Mouse (Mus musculus) forebrain, embryonic 12.5 days (tissue): Measurements from ENCODE around the gene Tcl1b1. TPM values are rescaled to one million over a fixed set of nuclear protein-coding genes. Genes with fewer than 3 reads are reported as not detected.
"Not testable (repeated sequence)": the region's sequence is repeated elsewhere in the genome, so short reads cannot be mapped to it uniquely, and the experiment has no call there.

Experiments
- ATAC-seq: fragments of 200-750 bp; cut with Nextera tagmentation; 2 replicates; pipeline ENCODE4 v1.8.0; 2017; ENCODE audit warnings: moderate TSS enrichment; ENCODE audit not compliant: low FRiP score
- H3K27ac ChIP-seq: fragments of 300-500 bp; sonication (generic); 2 replicates; pipeline ENCODE4 v1.5.1; 2016; ENCODE audit warnings: mild to moderate bottlenecking
- H3K27me3 ChIP-seq: fragments of 300-500 bp; sonication (generic); 2 replicates; pipeline ENCODE4 v1.6.1; 2016; ENCODE audit warnings: mild to moderate bottlenecking
- H3K36me3 ChIP-seq: fragments of 300-500 bp; sonication (generic); replicated peaks from 2 replicates; pipeline ENCODE4 v1.6.1; 2016; ENCODE audit warnings: mild to moderate bottlenecking
- H3K4me1 ChIP-seq: fragments of 300-500 bp; sonication (generic); 2 replicates; pipeline ENCODE4 v1.6.1; 2016
- H3K4me2 ChIP-seq: fragments of 300-500 bp; sonication (generic); 2 replicates; pipeline ENCODE4 v1.6.1; 2016; ENCODE audit warnings: mild to moderate bottlenecking, moderate library complexity
- H3K4me3 ChIP-seq: fragments of 300-500 bp; sonication (generic); replicated peaks from 2 replicates; pipeline ENCODE4 v1.5.1; 2016; ENCODE audit warnings: mild to moderate bottlenecking
- H3K9ac ChIP-seq: fragments of 300-500 bp; sonication (generic); 2 replicates; pipeline ENCODE4 v1.6.1; 2016; ENCODE audit warnings: mild to moderate bottlenecking
- H3K9me3 ChIP-seq: fragments of 300-500 bp; sonication (generic); 2 replicates; pipeline ENCODE4 v1.6.1; 2016
- WGBS: fragments of 180-500 bp; shearing (Covaris S2); methylation state at CpG from one replicate; pipeline ENCODE4 v1.1.7; 2016; 5-methylcytosine and 5-hydroxymethylcytosine counted together
- polyA plus RNA-seq: library from polyadenylated mRNA; unstranded; fragments of >200 nt; fragmentation: Nextera tagmentation; extraction: Ambion mirVana; gene quantifications from 2 replicates; pipeline ENCODE4 v1.2.1, GENCODE M21; 2016

Tcl1b1 gene
- polyA plus RNA-seq = not detected in 2 replicates

- Histone ChIP-seq H3K9ac (no peak within 1 kb of the TSS), H3K4me3 (no peak within 1 kb of the TSS), H3K36me3 (no peaks in the 10 kb centered on the region), H3K27ac (no peak within 1 kb of the TSS), H3K4me1 (no peaks in the 10 kb centered on the region), H3K9me3 (no peaks in the 10 kb centered on the region), H3K27me3 (no peaks in the 10 kb centered on the region), H3K4me2 (no peak within 1 kb of the TSS)
- WGBS = 85% methylated on average over 4 of the region's 4 CpGs
- no peak for ATAC-seq
Observed at GRCm38 (mm10) chr12:105159390-105159789, at the start of gene Tcl1b1. Gene Tcl1b1, plus strand, starts transcription at chr12:105159690.

- no peak for ATAC-seq
Observed at GRCm38 (mm10) chr12:105109812-105110211, 49.7 kb upstream of the Tcl1b1 start.

GRCm38 (mm10) chr12:105112321-105112988, 47.0 kb upstream of the Tcl1b1 start:
- ATAC-seq = no peak
- H3K27ac ChIP-seq = no peak overlapping the region
- WGBS = 69% methylated on average over 13 of the region's 13 CpGs

More at GRCm38 (mm10) chr12:105109812-105110211, 49.7 kb upstream of the Tcl1b1 start:
- no peak overlapping the region for H3K27ac ChIP-seq
- no peak overlapping the region for H3K4me3 ChIP-seq
- H3K36me3 ChIP-seq = no peaks in the 10 kb centered on the region
- H3K4me1 ChIP-seq = peaks cover 3% of the 10 kb centered on the region
- no peaks in the 10 kb centered on the region for H3K9me3 ChIP-seq
- 84% methylated on average over 4 of the region's 4 CpGs for WGBS
- H3K4me2 ChIP-seq = no peak overlapping the region
- no peaks in the 10 kb centered on the region; the same call in 1 of the 2 replicates for H3K27me3 ChIP-seq
- no peak overlapping the region for H3K9ac ChIP-seq

GRCm38 (mm10) chr12:105116648-105117047, 42.8 kb upstream of the Tcl1b1 start:
- Histone ChIP-seq H3K27me3 (no peaks in the 10 kb centered on the region), H3K36me3 (no peaks in the 10 kb centered on the region), H3K27ac (no peak overlapping the region), H3K4me1 (peaks cover 3% of the 10 kb centered on the region), H3K4me2 (no peak overlapping the region), H3K9ac (no peak overlapping the region), H3K4me3 (no peak overlapping the region), H3K9me3 (no peaks in the 10 kb centered on the region)
- WGBS = 90% methylated on average over 1 of the region's 1 CpGs
- ATAC-seq = no peak

More at GRCm38 (mm10) chr12:105112321-105112988, 47.0 kb upstream of the Tcl1b1 start:
- Histone ChIP-seq H3K27me3 (no peaks in the 10 kb centered on the region; the same call in 1 of the 2 replicates), H3K4me3 (no peak overlapping the region), H3K4me1 (peaks cover 3% of the 10 kb centered on the region), H3K4me2 (no peak overlapping the region), H3K9me3 (no peaks in the 10 kb centered on the region), H3K36me3 (no peaks in the 10 kb centered on the region), H3K9ac (no peak overlapping the region)

GRCm38 (mm10) chr12:105125362-105125761, 34.1 kb upstream of the Tcl1b1 start:
- 88% methylated on average over 6 of the region's 6 CpGs for WGBS
- ATAC-seq = no peak
- Histone ChIP-seq H3K4me3 (no peak overlapping the region), H3K4me2 (no peak overlapping the region), H3K27me3 (no peaks in the 10 kb centered on the region), H3K27ac (no peak overlapping the region), H3K9ac (no peak overlapping the region), H3K4me1 (no peaks in the 10 kb centered on the region), H3K9me3 (no peaks in the 10 kb centered on the region), H3K36me3 (no peaks in the 10 kb centered on the region)

- Histone ChIP-seq H3K9me3 (no peaks in the 10 kb centered on the region), H3K4me2 (no peak overlapping the region), H3K36me3 (no peaks in the 10 kb centered on the region), H3K4me3 (no peak overlapping the region), H3K27ac (no peak overlapping the region), H3K27me3 (no peaks in the 10 kb centered on the region), H3K9ac (no peak overlapping the region), H3K4me1 (no peaks in the 10 kb centered on the region)
- WGBS = 39% methylated on average over 4 of the region's 4 CpGs
- no peak for ATAC-seq
Observed at GRCm38 (mm10) chr12:105126516-105126915, 33.0 kb upstream of the Tcl1b1 start.

- Histone ChIP-seq H3K36me3 (no peaks in the 10 kb centered on the region), H3K27me3 (no peaks in the 10 kb centered on the region), H3K27ac (no peak overlapping the region), H3K4me1 (no peaks in the 10 kb centered on the region), H3K4me3 (no peak overlapping the region), H3K4me2 (no peak overlapping the region), H3K9ac (no peak overlapping the region), H3K9me3 (no peaks in the 10 kb centered on the region)
- ATAC-seq = no peak
- WGBS = 79% methylated on average over 2 of the region's 2 CpGs
Observed at GRCm38 (mm10) chr12:105127607-105128006, 31.9 kb upstream of the Tcl1b1 start.

- not testable (repeated sequence) for H3K27me3 ChIP-seq, H3K36me3 ChIP-seq, H3K4me2 ChIP-seq, H3K9ac ChIP-seq, H3K27ac ChIP-seq, H3K9me3 ChIP-seq, H3K4me1 ChIP-seq, H3K4me3 ChIP-seq, ATAC-seq
- 59% methylated on average over 3 of the region's 3 CpGs for WGBS
Observed at GRCm38 (mm10) chr12:105129494-105130205, 29.8 kb upstream of the Tcl1b1 start.

GRCm38 (mm10) chr12:105134167-105134566, 25.3 kb upstream of the Tcl1b1 start:
- 76% methylated on average over 2 of the region's 2 CpGs for WGBS
- H3K4me2 ChIP-seq = not testable (repeated sequence)

GRCm38 (mm10) chr12:105134826-105135225, 24.7 kb upstream of the Tcl1b1 start:
- H3K36me3 ChIP-seq, H3K4me3 ChIP-seq, H3K4me1 ChIP-seq, H3K9me3 ChIP-seq, ATAC-seq, H3K27ac ChIP-seq, H3K4me2 ChIP-seq, H3K27me3 ChIP-seq, H3K9ac ChIP-seq: not testable (repeated sequence)
- WGBS = 89% methylated on average over 4 of the region's 4 CpGs

More at GRCm38 (mm10) chr12:105134167-105134566, 25.3 kb upstream of the Tcl1b1 start:
- H3K27me3 ChIP-seq, H3K36me3 ChIP-seq, ATAC-seq, H3K4me1 ChIP-seq, H3K4me3 ChIP-seq, H3K9me3 ChIP-seq, H3K9ac ChIP-seq, H3K27ac ChIP-seq: not testable (repeated sequence)

- H3K9me3 ChIP-seq, H3K27ac ChIP-seq, ATAC-seq, H3K4me3 ChIP-seq, H3K27me3 ChIP-seq, H3K4me2 ChIP-seq, H3K36me3 ChIP-seq, H3K4me1 ChIP-seq, H3K9ac ChIP-seq: not testable (repeated sequence)
- WGBS = 89% methylated on average over 1 of the region's 1 CpGs
Observed at GRCm38 (mm10) chr12:105137729-105138128, 21.8 kb upstream of the Tcl1b1 start.

- Histone ChIP-seq H3K36me3 (no peaks in the 10 kb centered on the region), H3K4me3 (no peak overlapping the region), H3K27ac (no peak overlapping the region), H3K9ac (no peak overlapping the region), H3K27me3 (no peaks in the 10 kb centered on the region), H3K4me1 (no peaks in the 10 kb centered on the region), H3K4me2 (no peak overlapping the region), H3K9me3 (no peaks in the 10 kb centered on the region)
- WGBS = 90% methylated on average over 3 of the region's 3 CpGs
- ATAC-seq = no peak
Observed at GRCm38 (mm10) chr12:105143096-105143495, 16.4 kb upstream of the Tcl1b1 start.

- not testable (repeated sequence) for ATAC-seq, H3K27ac ChIP-seq, H3K9me3 ChIP-seq, H3K4me1 ChIP-seq, H3K27me3 ChIP-seq, H3K36me3 ChIP-seq, H3K4me2 ChIP-seq, H3K9ac ChIP-seq, H3K4me3 ChIP-seq
- WGBS = 71% methylated on average over 1 of the region's 1 CpGs
Observed at GRCm38 (mm10) chr12:105144928-105145327, 14.6 kb upstream of the Tcl1b1 start.
